Mouse (Mus musculus) gastrocnemius, adult 2 months (tissue): ENCODE results near the gene Ly6c2. TPM values are rescaled to one million over a fixed set of nuclear protein-coding genes. Genes with fewer than 3 reads are reported as not detected.
A peak's percentile ranks its signal among the peaks of the same experiment; 100 is the strongest.
"Not testable (repeated sequence)": the region's sequence is repeated elsewhere in the genome, so short reads cannot be mapped to it uniquely, and the experiment has no call there.

Source experiments
- DNase-seq: peaks from one replicate; pipeline ENCODE4 v3.0.0; 2022
- H3K27ac ChIP-seq: fragments of 200-600 bp; 2 replicates; pipeline ENCODE4 v1.8.1; 2022; ENCODE audit warnings: mild to moderate bottlenecking
- H3K4me3 ChIP-seq: fragments of 200-600 bp; 2 replicates; pipeline ENCODE4 v1.8.1; 2022; ENCODE audit warnings: mild to moderate bottlenecking, moderate library complexity
- CTCF ChIP-seq: fragments of 200-600 bp; IDR thresholded peaks from 2 replicates; pipeline ENCODE4 v1.8.1; 2022; ENCODE audit warnings: antibody characterized with exemption, mild to moderate bottlenecking, moderate library complexity
- intact Hi-C: fragments of 180-260 bp; cut with DNase I; formaldehyde crosslinking; loops from one replicate; pipeline ENCODE4 v1.15.1; 2025
- long read RNA-seq, 2 experiments: library from polyadenylated mRNA; stranded (forward); transcript quantifications; one replicate each; pipeline ENCODE4 v2.0.0; 2021
- total RNA-seq, 2 experiments: library from RNA; stranded (reverse); gene quantifications; 2 replicates each; pipeline ENCODE4 v1.2.3; 2021

The Ly6c2 gene
- total RNA-seq: 1 to 10 TPM; 4.0 to 4.1 TPM
- long read RNA-seq, experiment 1: 0 reads
- long read RNA-seq, experiment 2: 0 reads

GRCm38 (mm10) chr15:75111861-75112630, at the start of gene Ly6c2:
Gene Ly6c2, minus strand, starts transcription at chr15:75111970.
- intact Hi-C loops, DNase-seq, H3K4me3 ChIP-seq, H3K27ac ChIP-seq: not testable (repeated sequence)

GRCm38 (mm10) chr15:75157646-75158045, 45.9 kb upstream of the Ly6c2 start:
- no peak for DNase-seq
- no peak overlapping the region for H3K27ac ChIP-seq
- TF ChIP-seq CTCF: no peak
- no peak overlapping the region for H3K4me3 ChIP-seq
- intact Hi-C loops: no loop called here

GRCm38 (mm10) chr15:75154940-75155339, 43.2 kb upstream of the Ly6c2 start, which contains the start of gene Ly6g:
Gene Ly6g, plus strand, starts transcription at chr15:75155240.
- Histone ChIP-seq H3K27ac (no peak within 1 kb of the TSS), H3K4me3 (no peak within 1 kb of the TSS)
- intact Hi-C loops: no loop called here
- DNase-seq: no peak
- TF ChIP-seq CTCF: no peak

GRCm38 (mm10) chr15:75153087-75153486, 41.3 kb upstream of the Ly6c2 start:
- DNase-seq: no peak

GRCm38 (mm10) chr15:75143735-75144134, 32.0 kb upstream of the Ly6c2 start:
- peak; percentile 37 for TF ChIP-seq CTCF
- no peak overlapping the region for H3K4me3 ChIP-seq
- intact Hi-C loops: no loop called here
- DNase-seq: no peak
- H3K27ac ChIP-seq: no peak overlapping the region

More at GRCm38 (mm10) chr15:75153087-75153486, 41.3 kb upstream of the Ly6c2 start:
- no peak for TF ChIP-seq CTCF
- Histone ChIP-seq H3K27ac (no peak overlapping the region), H3K4me3 (no peak overlapping the region)
- intact Hi-C loops: no loop called here

GRCm38 (mm10) chr15:75141812-75142360, 30.1 kb upstream of the Ly6c2 start:
- H3K27ac ChIP-seq, H3K4me3 ChIP-seq, intact Hi-C loops: not testable (repeated sequence)
- peak; percentile 52 for TF ChIP-seq CTCF
- peak; percentile 20 for DNase-seq

- H3K27ac ChIP-seq, DNase-seq, H3K4me3 ChIP-seq, intact Hi-C loops: not testable (repeated sequence)
These were observed 26.0 kb upstream of the Ly6c2 start for GRCm38 (mm10) chr15:75137739-75138138.

GRCm38 (mm10) chr15:75135090-75135783, 23.5 kb upstream of the Ly6c2 start:
- intact Hi-C loops: loop anchor here (2.0 kb wide), 1 partner anchor 64 kb away; no protein-coding TSS in a partner anchor
- DNase-seq, H3K27ac ChIP-seq, H3K4me3 ChIP-seq: not testable (repeated sequence)

- DNase-seq, intact Hi-C loops, H3K4me3 ChIP-seq, H3K27ac ChIP-seq: not testable (repeated sequence)
These were observed 20.6 kb upstream of the Ly6c2 start for GRCm38 (mm10) chr15:75132346-75132745.

GRCm38 (mm10) chr15:75120066-75120465, 8.3 kb upstream of the Ly6c2 start:
- TF ChIP-seq CTCF: peak; percentile 65
- H3K27ac ChIP-seq: no peak overlapping the region
- DNase-seq: no peak

GRCm38 (mm10) chr15:75118742-75119141, 7.0 kb upstream of the Ly6c2 start:
- intact Hi-C loops, H3K27ac ChIP-seq, H3K4me3 ChIP-seq: not testable (repeated sequence)
- peak; percentile 63 for TF ChIP-seq CTCF
- peak; percentile 32 for DNase-seq

More at GRCm38 (mm10) chr15:75120066-75120465, 8.3 kb upstream of the Ly6c2 start:
- intact Hi-C loops: no loop called here
- H3K4me3 ChIP-seq: no peak overlapping the region

GRCm38 (mm10) chr15:75117481-75117880, 5.7 kb upstream of the Ly6c2 start:
- DNase-seq, H3K27ac ChIP-seq, intact Hi-C loops, H3K4me3 ChIP-seq: not testable (repeated sequence)

- Histone ChIP-seq H3K4me3 (no peak overlapping the region), H3K27ac (no peak overlapping the region)
- intact Hi-C loops: no loop called here
- no peak for DNase-seq
- no peak for TF ChIP-seq CTCF
These were observed 4.8 kb upstream of the Ly6c2 start for GRCm38 (mm10) chr15:75116525-75116924.

GRCm38 (mm10) chr15:75110424-75110823, 1.3 kb downstream of the Ly6c2 start:
- DNase-seq, intact Hi-C loops, H3K27ac ChIP-seq: not testable (repeated sequence)
- 0 out of 2 replicates have a peak overlapping the region, but pooled peaks have one; percentile 37 for H3K4me3 ChIP-seq
